Mouse (Mus musculus) pancreas, adult 10 weeks (tissue): Measurements from ENCODE around the gene Olfr730. TPM values are rescaled to one million over a fixed set of nuclear protein-coding genes. Genes with fewer than 3 reads are reported as not detected.

Source experiments
- polyA plus RNA-seq: library from polyadenylated mRNA; stranded (reverse); fragments of 350-450 nt; fragmentation: Illumina TruSeq; extraction: RNeasy Lipid Tissue Mini Kit (QIAGEN cat#74804); gene quantifications from one replicate; pipeline ENCODE4 v1.2.3, GENCODE M21; 2015; ENCODE audit warnings: low read depth, low replicate concordance; ENCODE audit not compliant: insufficient read depth

Olfr730 gene
- not detected for polyA plus RNA-seq

DNA sequence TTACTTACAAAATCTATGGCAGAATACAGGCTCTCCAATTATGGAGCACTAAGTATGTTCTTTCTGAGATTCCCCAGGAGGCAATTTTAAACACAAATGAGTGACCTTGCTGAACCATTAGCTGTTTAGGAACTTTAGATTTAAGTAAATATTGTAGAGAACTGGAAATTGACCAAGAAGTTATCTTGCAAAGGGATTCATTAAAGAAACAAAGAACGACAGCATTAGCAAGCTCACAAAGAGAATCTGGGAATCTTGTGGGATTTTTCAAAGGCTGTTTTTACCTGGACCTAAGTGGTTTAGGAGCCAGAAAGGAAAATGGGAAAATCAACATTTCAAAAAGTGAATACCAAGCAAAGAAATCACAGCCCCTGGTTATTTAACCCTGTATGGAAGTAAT is at the start of gene Olfr730:
Gene Olfr730 (minus strand): TSS at position 101 of the 400 bp plus-strand sequence.

DNA sequence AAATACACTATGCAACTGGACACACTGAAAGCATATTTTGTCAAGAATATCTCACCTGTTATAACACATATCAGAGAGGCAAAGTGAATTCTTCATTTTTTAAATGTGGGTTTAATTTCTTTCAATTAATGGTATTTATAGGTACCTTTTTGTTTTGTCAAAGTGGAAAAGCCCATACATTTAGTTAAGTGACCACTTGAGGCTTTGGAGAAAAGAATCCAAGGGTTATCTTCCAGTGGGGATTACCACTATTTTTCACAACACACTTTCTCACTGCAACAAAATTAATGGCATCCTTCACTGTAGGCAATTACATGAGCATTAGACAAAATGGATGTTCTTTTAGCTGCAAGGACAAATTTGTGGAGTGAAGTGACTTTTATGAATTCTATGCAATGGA is 35.2 kb downstream of the Olfr730 start, which contains the start of gene Olfr729:
Gene Olfr729 (minus strand): TSS at position 101 of the 400 bp plus-strand sequence.

DNA sequence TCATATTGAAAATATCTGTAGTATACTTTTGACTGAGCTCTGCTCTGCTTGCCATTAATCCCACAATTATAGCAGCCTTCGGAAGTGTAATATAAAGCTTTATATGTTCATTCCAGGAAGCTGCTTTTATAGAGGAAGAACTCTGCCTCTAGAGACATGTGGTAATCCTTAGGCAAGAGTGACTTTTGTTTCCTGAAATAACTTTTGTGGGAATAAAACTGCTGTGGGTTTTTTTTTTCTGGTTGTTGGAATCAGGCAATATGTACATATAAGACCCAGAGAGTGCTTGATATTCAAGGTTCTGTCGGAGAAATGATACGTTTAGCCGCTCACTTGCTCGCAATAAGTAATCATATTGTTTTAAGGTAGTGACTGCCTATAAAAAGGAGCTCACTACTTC is 45.4 kb downstream of the Olfr730 start, which contains the start of gene Olfr728:
Gene Olfr728 (minus strand): TSS at position 101 of the 400 bp plus-strand sequence.

Other genes starting within 250 kb of the Olfr730 start
- gene Olfr724, start 224.9 kb downstream of the Olfr730 start, polyA plus RNA-seq: not detected
- gene Olfr725, start 147.8 kb downstream of the Olfr730 start, polyA plus RNA-seq: not detected
- gene Olfr726, start 97.2 kb downstream of the Olfr730 start, polyA plus RNA-seq: not detected
- not detected for gene Olfr727, start 65.0 kb downstream of the Olfr730 start, polyA plus RNA-seq
- gene Olfr728, start 45.5 kb downstream of the Olfr730 start, polyA plus RNA-seq: not detected
- gene Olfr729, start 35.3 kb downstream of the Olfr730 start, polyA plus RNA-seq: not detected
- not detected for gene Olfr731, start 53.7 kb upstream of the Olfr730 start, polyA plus RNA-seq
- gene Olfr732, start 96.0 kb upstream of the Olfr730 start, polyA plus RNA-seq: not detected
- not detected for gene Olfr733, start 113.3 kb upstream of the Olfr730 start, polyA plus RNA-seq
- not detected for gene Olfr734, start 138.6 kb upstream of the Olfr730 start, polyA plus RNA-seq
- not detected for gene Olfr735, start 160.7 kb upstream of the Olfr730 start, polyA plus RNA-seq
- not detected for gene Tlr11, start 169.7 kb upstream of the Olfr730 start, polyA plus RNA-seq
- not detected for gene Olfr736, start 193.0 kb upstream of the Olfr730 start, polyA plus RNA-seq
- not detected for gene Olfr738, start 219.4 kb upstream of the Olfr730 start, polyA plus RNA-seq
- gene Olfr739, start 230.4 kb upstream of the Olfr730 start, polyA plus RNA-seq: not detected